Mouse (Mus musculus) embryonic fibroblast, embryonic 13.5 days (primary cell): ENCODE data around the gene Arntl. TPM values are rescaled to one million over a fixed set of nuclear protein-coding genes. Genes with fewer than 3 reads are reported as not detected.

Experiments used
- H3K27ac ChIP-seq: 2 replicates; pipeline ENCODE4 v1.5.1; 2012; ENCODE audit warnings: low read length, control low read depth, inconsistent platforms; ENCODE audit not compliant: insufficient read depth
- H3K4me1 ChIP-seq: 2 replicates; pipeline ENCODE4 v1.6.1; 2011; ENCODE audit warnings: low read length; ENCODE audit not compliant: control insufficient read depth, insufficient read depth
- H3K4me3 ChIP-seq: 2 replicates; pipeline ENCODE4 v1.5.1; 2011; ENCODE audit warnings: mild to moderate bottlenecking, control low read depth, low read length; ENCODE audit not compliant: insufficient read depth
- CTCF ChIP-seq: IDR thresholded peaks from 2 replicates; pipeline ENCODE4 v1.5.1; 2011; ENCODE audit warnings: mild to moderate bottlenecking, control low read depth, low read length, moderate library complexity, borderline replicate concordance; ENCODE audit not compliant: insufficient read depth
- POLR2A ChIP-seq: IDR thresholded peaks from 2 replicates; pipeline ENCODE4 v1.6.1; 2011; ENCODE audit warnings: low read depth, mild to moderate bottlenecking, control low read depth, low read length, moderate library complexity
- polyA plus RNA-seq: library from polyadenylated mRNA; stranded (reverse); fragments of >200 nt; gene quantifications from 2 replicates; pipeline ENCODE4 v1.2.4, GENCODE M21; 2011; ENCODE audit warnings: low read depth; ENCODE audit not compliant: missing spikeins, insufficient read length

Arntl gene
- polyA plus RNA-seq, 1 experiment, result 24.4 TPM

GRCm38 (mm10) chr7:113186041-113186800, 21.0 kb upstream of the Arntl start:
- H3K27ac ChIP-seq, result peak overlapping the region; percentile 95
- no peak overlapping the region for H3K4me3 ChIP-seq
- H3K4me1 ChIP-seq, result peaks cover 36% of the 10 kb centered on the region
- TF ChIP-seq CTCF, result no peak
- TF ChIP-seq POLR2A, result no peak

GRCm38 (mm10) chr7:113188091-113188490, 19.2 kb upstream of the Arntl start:
- peak overlapping the region; percentile 95 for H3K27ac ChIP-seq
- peaks cover 36% of the 10 kb centered on the region for H3K4me1 ChIP-seq
- no peak for TF ChIP-seq POLR2A
- no peak for TF ChIP-seq CTCF
- H3K4me3 ChIP-seq, result no peak overlapping the region

DNA sequence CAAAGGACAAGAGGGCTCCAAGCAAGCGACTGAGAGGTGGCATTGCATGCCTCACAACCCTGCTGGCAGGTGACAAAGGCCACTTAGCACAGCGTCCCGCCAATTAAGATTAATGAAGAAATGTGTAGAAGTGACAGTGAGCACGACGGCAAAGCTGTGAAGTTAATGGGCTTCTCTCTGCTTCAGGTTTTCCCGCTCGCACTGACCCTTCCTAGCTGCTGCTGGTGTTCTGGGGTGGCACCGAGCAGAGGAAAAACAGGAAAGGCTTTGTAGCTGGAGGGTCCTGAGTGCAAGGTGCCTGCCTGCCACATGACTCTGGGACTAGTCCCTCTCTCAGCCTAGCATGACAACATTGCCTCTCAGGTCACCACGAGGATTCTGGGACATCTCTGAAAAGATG, 18.7 kb upstream of the Arntl start:
- Histone ChIP-seq H3K4me1 (peaks cover 34% of the 10 kb centered on the region), H3K4me3 (no peak overlapping the region), H3K27ac (no peak overlapping the region)
- TF ChIP-seq POLR2A, result no peak
- TF ChIP-seq CTCF, result no peak

DNA sequence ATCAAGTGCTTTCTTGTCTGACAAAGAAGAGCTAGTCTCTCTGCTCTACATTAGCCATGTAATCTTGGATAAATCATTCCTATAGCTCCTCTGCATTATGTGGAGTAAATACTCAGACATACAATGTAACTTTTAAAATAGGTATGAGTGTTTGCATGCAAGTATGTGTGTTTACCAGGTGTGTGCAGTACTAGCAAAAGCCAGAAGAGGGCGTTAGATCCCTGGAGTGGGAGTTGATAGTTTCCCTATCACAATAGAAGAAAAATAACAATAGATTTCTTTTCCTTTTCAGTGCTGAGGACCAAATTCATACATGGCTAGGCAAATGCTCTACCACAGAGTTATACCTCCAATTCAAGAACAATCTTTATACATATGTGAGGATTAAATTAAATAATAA, 15.5 kb upstream of the Arntl start:
- no peak for TF ChIP-seq POLR2A
- no peak for TF ChIP-seq CTCF
- no peak overlapping the region for H3K4me3 ChIP-seq
- H3K4me1 ChIP-seq, result peaks cover 13% of the 10 kb centered on the region
- H3K27ac ChIP-seq, result no peak overlapping the region

DNA sequence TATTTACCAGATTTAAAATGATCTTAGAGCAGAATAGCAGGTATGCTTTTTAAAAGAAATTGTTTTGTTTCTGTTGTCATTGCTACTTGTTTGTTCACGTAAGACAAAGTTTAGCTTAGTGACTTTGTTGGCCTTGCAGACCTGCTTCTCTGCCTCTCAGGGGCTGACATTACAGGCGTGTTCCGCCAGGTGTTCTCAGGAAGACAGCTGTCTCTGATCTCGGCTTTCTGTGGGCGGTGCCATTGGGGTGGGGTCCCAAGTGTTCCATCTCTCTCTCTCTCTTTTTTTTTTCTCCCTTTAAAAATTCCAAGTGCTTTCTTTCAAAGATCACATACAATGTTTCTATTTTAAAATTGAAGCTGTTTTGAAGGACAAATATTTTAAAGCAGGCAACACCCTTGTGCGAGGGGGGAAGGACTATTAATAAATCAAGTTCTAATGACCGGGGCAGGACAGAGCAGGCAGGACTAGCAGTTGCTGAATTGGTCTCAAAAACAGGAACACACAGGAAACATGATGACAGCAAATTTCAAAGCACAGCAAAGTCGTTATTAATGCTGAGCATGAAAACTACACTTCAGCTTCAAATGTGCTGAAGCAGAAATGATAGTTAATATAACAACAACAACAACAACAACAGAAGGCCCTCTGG, 14.4 kb upstream of the Arntl start:
- Histone ChIP-seq H3K4me1 (peaks cover 13% of the 10 kb centered on the region), H3K27ac (no peak overlapping the region), H3K4me3 (no peak overlapping the region)
- no peak for TF ChIP-seq CTCF
- TF ChIP-seq POLR2A, result no peak

DNA sequence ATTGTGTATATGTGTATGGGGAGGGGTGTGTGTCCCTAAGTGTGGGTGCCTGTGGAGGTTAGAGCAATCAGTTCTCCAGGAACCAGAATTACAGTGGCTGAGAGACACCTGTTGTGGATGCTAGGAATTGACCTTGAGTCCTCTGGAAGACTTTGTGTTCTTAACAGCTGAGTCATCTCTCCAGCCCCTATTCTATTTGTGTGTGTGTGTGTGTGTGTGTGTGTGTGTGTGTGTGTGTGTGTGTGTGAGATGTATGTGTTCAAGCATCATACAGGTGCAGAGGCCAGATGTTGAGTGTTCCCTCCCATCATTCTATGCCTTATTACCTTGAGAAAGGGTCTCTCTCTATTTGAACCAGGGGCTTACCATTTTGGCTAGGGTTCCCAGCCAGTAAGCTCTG, 13.4 kb upstream of the Arntl start:
- TF ChIP-seq POLR2A (no peak), CTCF (no peak)
- Histone ChIP-seq H3K4me3 (no peak overlapping the region), H3K27ac (no peak overlapping the region), H3K4me1 (0 out of 2 replicates have a peak, but pooled peaks cover 8% of the 10 kb centered on the region)

DNA sequence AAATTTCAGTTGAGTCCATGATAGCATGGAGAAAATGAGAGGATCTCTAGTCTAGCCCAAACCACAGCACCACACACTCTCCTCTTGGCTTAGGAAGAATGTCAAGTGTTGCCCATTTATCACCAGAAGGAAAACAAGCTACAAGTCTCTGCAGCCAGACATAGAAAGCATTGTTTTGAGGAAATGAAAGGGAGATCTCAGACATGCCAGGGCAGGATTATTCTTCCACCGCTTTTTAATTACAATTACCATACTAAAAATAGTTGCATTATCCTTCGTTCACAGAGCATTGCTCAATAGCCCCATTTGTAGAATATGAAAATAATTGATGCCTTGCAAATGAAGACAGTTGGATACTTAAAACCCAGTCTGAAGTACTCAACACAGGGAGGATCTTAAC, 12.0 kb upstream of the Arntl start:
- TF ChIP-seq CTCF, result no peak
- H3K4me3 ChIP-seq, result no peak overlapping the region
- 0 out of 2 replicates have a peak overlapping the region, but pooled peaks have one; percentile 28 for H3K27ac ChIP-seq
- 0 out of 2 replicates have a peak, but pooled peaks cover 8% of the 10 kb centered on the region for H3K4me1 ChIP-seq

DNA sequence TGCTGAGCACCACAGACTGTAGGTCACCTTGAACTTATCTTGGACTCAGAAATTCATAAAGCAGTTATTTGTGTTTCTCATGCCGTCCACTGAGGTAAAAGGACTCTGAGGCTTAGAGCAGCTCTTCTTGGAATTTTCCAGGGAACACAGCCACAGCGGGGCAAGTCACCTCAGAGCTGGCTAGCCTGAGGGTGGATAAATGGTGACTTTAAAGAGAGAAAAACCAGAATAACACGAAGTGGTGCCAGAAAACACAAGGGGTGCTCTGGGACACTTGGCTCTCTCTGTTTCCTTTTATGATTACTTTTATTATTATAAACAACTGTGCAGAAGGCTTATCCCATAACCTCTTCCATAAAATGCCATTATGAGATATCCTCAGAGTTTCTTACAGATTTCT, 11.1 kb upstream of the Arntl start:
- Histone ChIP-seq H3K4me3 (no peak overlapping the region), H3K4me1 (0 out of 2 replicates have a peak, but pooled peaks cover 8% of the 10 kb centered on the region), H3K27ac (no peak overlapping the region)
- TF ChIP-seq CTCF (no peak), POLR2A (no peak)

DNA sequence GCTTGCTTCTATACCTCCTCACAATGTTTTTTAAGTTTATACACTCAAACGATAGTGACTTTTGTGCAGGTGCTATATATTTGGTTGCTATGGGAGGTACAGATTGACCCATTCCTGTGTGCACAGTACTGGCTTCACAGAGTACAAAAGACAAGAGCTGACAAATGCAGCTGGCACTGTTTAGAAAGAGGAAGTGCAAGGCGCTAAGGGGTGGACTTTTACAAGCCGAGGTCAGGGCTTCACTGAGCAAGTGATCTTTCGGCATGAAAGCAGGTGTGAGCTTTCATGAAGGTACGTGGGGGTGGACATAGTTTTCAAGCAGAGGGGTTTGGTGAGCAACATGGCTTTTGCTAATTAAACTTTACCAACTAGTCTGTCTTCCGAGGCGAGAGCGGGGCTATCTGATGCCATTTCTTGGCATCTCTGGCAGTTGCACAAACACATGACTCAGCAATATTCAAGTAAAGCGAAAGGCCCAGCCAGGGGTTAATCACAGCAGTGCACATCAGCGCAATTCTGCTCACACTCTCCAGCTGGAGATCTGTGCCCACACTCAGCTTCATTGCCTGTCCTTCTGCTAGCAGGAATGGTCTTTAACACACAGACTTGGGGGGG, 10.0 kb upstream of the Arntl start:
- H3K4me1 ChIP-seq, result 0 out of 2 replicates have a peak, but pooled peaks cover 8% of the 10 kb centered on the region
- H3K4me3 ChIP-seq, result no peak overlapping the region
- H3K27ac ChIP-seq, result no peak overlapping the region
- no peak for TF ChIP-seq POLR2A
- no peak for TF ChIP-seq CTCF

DNA sequence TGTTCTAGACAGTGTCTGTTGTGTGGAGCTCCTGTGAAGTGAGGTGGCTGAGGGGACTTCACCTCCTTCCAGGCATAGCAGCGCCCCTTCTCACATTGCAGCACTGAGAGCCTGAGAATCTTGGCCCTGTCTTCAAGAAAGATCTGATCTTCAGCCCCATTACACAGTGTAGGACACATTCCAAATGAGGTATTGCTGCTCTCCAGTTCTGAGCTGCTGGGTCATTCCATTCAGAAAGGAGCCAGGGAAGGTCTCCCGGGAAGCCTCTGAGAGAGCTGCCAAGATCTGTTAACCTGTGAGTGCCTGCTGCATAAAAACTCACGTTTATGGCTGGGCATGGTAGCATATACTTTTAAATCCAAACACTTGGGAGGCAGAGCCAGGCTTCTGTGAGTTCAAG, 5.7 kb upstream of the Arntl start:
- H3K4me3 ChIP-seq, result no peak overlapping the region
- 0 out of 2 replicates have a peak, but pooled peaks cover 10% of the 10 kb centered on the region for H3K4me1 ChIP-seq
- no peak for TF ChIP-seq CTCF
- no peak for TF ChIP-seq POLR2A
- H3K27ac ChIP-seq, result peak overlapping the region; percentile 6; the same call in 1 of the 2 replicates
